Mouse (Mus musculus) liver, embryonic 14.5 days (tissue): Measurements from ENCODE around the gene Unk. TPM values are rescaled to one million over a fixed set of nuclear protein-coding genes. Genes with fewer than 3 reads are reported as not detected.
A peak's percentile ranks its signal among the peaks of the same experiment; 100 is the strongest.

Source experiments
- ATAC-seq: fragments of 200-750 bp; cut with Nextera tagmentation; 2 replicates; pipeline ENCODE4 v1.8.0; 2017; ENCODE audit warnings: moderate number of reproducible peaks, mild to moderate bottlenecking, moderate library complexity; ENCODE audit not compliant: insufficient read depth
- DNase-seq, 3 experiments: peaks; one replicate each; pipeline ENCODE4 v3.0.0-alpha.2; 2012 to 2013; ENCODE audit warnings: low read depth in 3 of 3, low spot score in 3 of 3
- H3K27ac ChIP-seq: fragments of 300-500 bp; sonication (generic); 2 replicates; pipeline ENCODE4 v1.5.1; 2014; ENCODE audit warnings: moderate library complexity, mild to moderate bottlenecking, control low read depth, inconsistent platforms
- H3K27me3 ChIP-seq: fragments of 300-500 bp; sonication (generic); 2 replicates; pipeline ENCODE4 v1.6.1; 2014; ENCODE audit warnings: mild to moderate bottlenecking, low read length, moderate library complexity; ENCODE audit not compliant: control insufficient read depth, insufficient read depth
- H3K36me3 ChIP-seq: fragments of 300-500 bp; sonication (generic); replicated peaks from 2 replicates; pipeline ENCODE4 v1.6.1; 2014; ENCODE audit warnings: low read depth; ENCODE audit not compliant: control insufficient read depth, insufficient read depth
- H3K4me1 ChIP-seq, 2 experiments: fragments of 200-500 bp in 1 of 2; fragments of 300-500 bp in 1 of 2; sonication (generic) in 1 of 2; replicated peaks; 2 replicates each; pipeline ENCODE4 v1.6.1; 2012 to 2014; ENCODE audit warnings: antibody characterized with exemption in 1 of 2, inconsistent platforms in 1 of 2, low read length in 1 of 2; ENCODE audit not compliant: control insufficient read depth in 2 of 2, insufficient read depth in 2 of 2
- H3K4me2 ChIP-seq: fragments of 300-500 bp; sonication (generic); 2 replicates; pipeline ENCODE4 v1.6.1; 2014; ENCODE audit warnings: low read depth, mild to moderate bottlenecking, control low read depth, moderate library complexity
- H3K4me3 ChIP-seq, 2 experiments: fragments of 200-500 bp in 1 of 2; fragments of 300-500 bp in 1 of 2; sonication (generic) in 1 of 2; 2 replicates each; pipeline ENCODE4 v1.5.1; 2012 to 2014; ENCODE audit warnings: low read depth in 2 of 2, low read length in 2 of 2, mild to moderate bottlenecking in 2 of 2, control low read depth in 1 of 2, inconsistent platforms in 1 of 2, moderate library complexity in 1 of 2; ENCODE audit not compliant: insufficient read depth in 1 of 2
- H3K9ac ChIP-seq: fragments of 300-500 bp; sonication (generic); replicated peaks from 2 replicates; pipeline ENCODE4 v1.6.1; 2014; ENCODE audit warnings: mild to moderate bottlenecking, control low read depth, moderate library complexity
- H3K9me3 ChIP-seq: fragments of 300-500 bp; sonication (generic); 2 replicates; pipeline ENCODE4 v1.6.1; 2016; ENCODE audit warnings: low read length, mixed read lengths; ENCODE audit not compliant: control insufficient read depth
- CTCF ChIP-seq: IDR thresholded peaks from 2 replicates; pipeline ENCODE4 v1.5.1; 2016; ENCODE audit warnings: antibody characterized with exemption, low read depth, control low read depth
- EP300 ChIP-seq: IDR thresholded peaks from 2 replicates; pipeline ENCODE4 v1.6.1; 2016; ENCODE audit warnings: antibody characterized with exemption, low read depth
- WGBS: fragments of 180-500 bp; shearing (Covaris S2); extraction: QIAGEN DNeasy Blood & Tissue Kit; methylation state at CpG from one replicate; pipeline ENCODE4 v1.1.7; 2014; ENCODE audit not compliant: insufficient replicate concordance; 5-methylcytosine and 5-hydroxymethylcytosine counted together
- polyA plus RNA-seq, 2 experiments: library from polyadenylated mRNA; depleted of rRNA in 1 of 2; stranded (reverse) in 1 of 2; unstranded in 1 of 2; fragments of >200 nt; fragmentation: Nextera tagmentation in 1 of 2; extraction: Ambion mirVana in 1 of 2; gene quantifications; 2 replicates each; pipeline versions ENCODE4 v1.2.1 to v1.2.3; 2012 to 2014

The Unk gene
- polyA plus RNA-seq, 2 experiments = 6.4 to 12.1 TPM

DNA sequence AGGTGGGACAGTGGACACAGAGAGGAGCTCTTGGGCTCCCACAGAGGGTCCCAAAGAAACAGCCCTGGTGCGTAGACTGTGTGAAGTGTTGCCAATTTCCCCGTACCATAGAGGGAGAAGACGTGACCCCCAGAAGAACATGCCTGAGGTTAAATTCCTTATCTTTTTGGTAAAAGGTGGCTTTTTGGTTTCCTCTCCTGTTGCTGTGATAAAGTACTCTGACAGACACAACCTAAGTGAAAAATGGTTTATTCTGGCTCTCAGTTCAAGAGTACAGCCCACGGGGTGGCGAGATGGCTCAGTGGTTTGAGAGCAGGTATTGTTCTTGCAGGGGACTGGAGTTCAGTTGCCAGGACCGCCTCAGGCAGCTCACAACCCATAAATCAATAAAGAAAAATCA, 69.3 kb downstream of the Unk start:
- 26% methylated on average over 6 of the region's 6 CpGs for WGBS
- Histone ChIP-seq H3K27ac (no peak overlapping the region), H3K9me3 (peaks cover 4% of the 10 kb centered on the region), H3K4me2 (no peak overlapping the region), H3K9ac (no peak overlapping the region), H3K4me3 (no peak overlapping the region), H3K4me1 (peaks cover 11 to 41% of the 10 kb centered on the region in 2 experiments), H3K36me3 (no peaks in the 10 kb centered on the region), H3K27me3 (no peaks in the 10 kb centered on the region)
- ATAC-seq (no peak), DNase-seq (no peak)
- TF ChIP-seq CTCF = no peak
- no peak for TF ChIP-seq EP300

DNA sequence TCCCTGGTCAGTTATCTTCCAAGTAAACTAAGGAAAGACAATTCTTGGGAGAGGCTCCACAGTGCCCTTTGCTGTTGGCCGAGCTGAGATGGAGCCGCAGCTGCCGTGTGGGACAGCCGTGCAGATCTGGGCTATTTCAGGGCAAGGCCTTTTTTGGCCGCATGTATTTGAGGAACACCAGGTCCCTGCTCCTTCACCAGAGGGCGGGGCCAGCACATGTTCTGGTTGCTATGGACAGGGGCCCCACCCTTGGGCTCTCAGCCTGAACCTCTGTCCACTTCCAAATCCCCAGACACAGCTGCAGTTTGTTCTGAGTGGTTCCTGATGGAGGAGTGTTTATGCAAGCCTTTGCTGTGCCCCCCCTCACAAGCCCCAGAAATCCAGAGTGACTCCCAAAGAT, 70.3 kb downstream of the Unk start:
- Histone ChIP-seq H3K27ac (no peak overlapping the region), H3K4me2 (no peak overlapping the region), H3K27me3 (no peaks in the 10 kb centered on the region), H3K36me3 (no peaks in the 10 kb centered on the region), H3K4me3 (no peak overlapping the region), H3K9ac (no peak overlapping the region), H3K4me1 (peaks cover 13 to 40% of the 10 kb centered on the region in 2 experiments), H3K9me3 (peaks cover 4% of the 10 kb centered on the region)
- 49% methylated on average over 6 of the region's 6 CpGs for WGBS
- ATAC-seq = no peak
- TF ChIP-seq CTCF (no peak), EP300 (no peak)
- no peak for DNase-seq

DNA sequence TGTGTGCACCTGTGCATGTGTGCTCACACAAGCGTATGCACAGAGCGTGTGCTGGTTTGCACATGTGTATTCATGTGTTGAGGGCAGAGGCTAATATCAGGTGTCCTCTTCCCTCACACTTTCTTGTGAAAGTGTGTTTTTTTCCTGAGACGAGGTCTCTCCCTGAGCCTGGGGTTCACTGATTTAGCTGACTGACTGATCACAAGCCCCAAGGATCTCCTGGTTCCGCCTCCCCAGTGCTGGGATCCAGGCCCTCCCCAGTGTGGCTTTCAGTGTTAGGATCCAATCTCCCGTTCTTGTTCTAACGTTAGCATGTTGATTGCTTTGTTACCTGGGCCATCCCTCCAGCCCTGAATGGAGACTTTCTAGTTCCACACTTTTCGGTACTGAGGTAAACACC, 70.7 kb downstream of the Unk start:
- no peak for TF ChIP-seq CTCF
- TF ChIP-seq EP300 = no peak
- no peak for DNase-seq
- Histone ChIP-seq H3K4me1 (peaks cover 13 to 40% of the 10 kb centered on the region in 2 experiments), H3K4me2 (no peak overlapping the region), H3K9me3 (peaks cover 4% of the 10 kb centered on the region), H3K27me3 (no peaks in the 10 kb centered on the region), H3K27ac (no peak overlapping the region), H3K9ac (no peak overlapping the region), H3K4me3 (no peak overlapping the region), H3K36me3 (no peaks in the 10 kb centered on the region)
- ATAC-seq = no peak
- WGBS = 71% methylated on average over 7 of the region's 7 CpGs

DNA sequence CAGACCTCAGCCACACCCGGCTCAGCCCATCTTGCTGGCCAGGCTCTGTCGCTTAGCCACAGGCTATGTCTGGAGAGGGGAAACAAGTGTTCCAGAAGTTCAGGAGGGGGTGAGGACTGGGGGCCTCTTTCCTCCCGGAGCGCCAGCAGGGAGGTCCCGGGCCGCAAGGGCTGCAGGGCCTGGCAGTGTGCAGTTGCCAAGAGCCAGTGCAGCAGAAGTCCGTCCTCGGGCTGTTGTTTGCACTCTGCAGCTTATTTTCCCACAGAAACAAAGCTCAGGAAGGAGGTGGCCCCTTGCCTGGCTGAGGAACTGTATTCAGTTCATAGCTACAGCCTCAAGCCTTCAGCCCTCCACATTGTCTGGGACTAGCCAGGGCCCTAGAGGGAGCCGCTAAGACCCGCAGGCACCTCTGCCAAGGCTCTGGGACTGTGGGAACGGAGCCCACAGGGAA, 71.8 kb downstream of the Unk start:
- Histone ChIP-seq H3K27me3 (no peaks in the 10 kb centered on the region; the same call in 1 of the 2 replicates), H3K9ac (no peak overlapping the region), H3K36me3 (no peaks in the 10 kb centered on the region), H3K4me2 (peak overlapping the region; percentile 8; the same call in 1 of the 2 replicates), H3K4me3 (no peak overlapping the region), H3K27ac (no peak overlapping the region), H3K4me1 (peaks cover 13 to 45% of the 10 kb centered on the region in 2 experiments), H3K9me3 (no peaks in the 10 kb centered on the region)
- 25% methylated on average over 11 of the region's 11 CpGs for WGBS
- TF ChIP-seq EP300 (no peak), CTCF (no peak)
- DNase-seq = no peak
- ATAC-seq = no peak

DNA sequence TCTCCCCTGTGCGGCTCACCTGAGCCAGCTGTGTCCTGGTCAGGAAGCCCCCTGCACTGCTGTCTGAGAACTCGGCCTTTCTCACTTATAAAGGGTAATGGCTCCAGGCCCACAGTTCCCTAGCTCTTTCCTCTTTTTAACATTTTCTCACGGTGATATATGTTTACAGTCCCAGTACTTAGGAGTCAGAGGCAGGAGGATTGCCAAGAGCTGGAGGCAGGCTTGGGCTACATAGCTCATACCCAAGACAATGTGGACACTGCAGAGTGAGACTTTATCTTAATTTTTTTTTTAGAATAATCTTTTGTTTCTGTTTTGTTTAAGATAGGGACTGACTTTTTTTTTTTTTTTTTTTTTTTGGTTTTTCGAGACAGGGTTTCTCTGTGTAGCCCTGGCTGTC, 72.3 kb downstream of the Unk start:
- WGBS = 42% methylated on average over 3 of the region's 4 CpGs
- no peak overlapping the region for H3K9ac ChIP-seq
- ATAC-seq (no peak), DNase-seq (no peak)
- no peaks in the 10 kb centered on the region for H3K36me3 ChIP-seq
- H3K4me2 ChIP-seq = peak overlapping the region; percentile 8; the same call in 1 of the 2 replicates
- no peaks in the 10 kb centered on the region for H3K9me3 ChIP-seq
- no peak overlapping the region for H3K4me3 ChIP-seq
- peaks cover 13 to 46% of the 10 kb centered on the region in 2 experiments for H3K4me1 ChIP-seq
- peaks cover 3% of the 10 kb centered on the region for H3K27me3 ChIP-seq
- no peak overlapping the region for H3K27ac ChIP-seq
- TF ChIP-seq EP300 (no peak), CTCF (no peak)
